Mouse (Mus musculus): ENCODE data around the gene Card14. TPM values are rescaled to one million over a fixed set of nuclear protein-coding genes. Genes with fewer than 3 reads are reported as not detected.

The Card14 gene
- 0.21 and 0.24 TPM in 2 replicates for polyA plus RNA-seq (2015; fragmentation: Nextera tagmentation; extraction: Ambion mirVana)

DNA sequence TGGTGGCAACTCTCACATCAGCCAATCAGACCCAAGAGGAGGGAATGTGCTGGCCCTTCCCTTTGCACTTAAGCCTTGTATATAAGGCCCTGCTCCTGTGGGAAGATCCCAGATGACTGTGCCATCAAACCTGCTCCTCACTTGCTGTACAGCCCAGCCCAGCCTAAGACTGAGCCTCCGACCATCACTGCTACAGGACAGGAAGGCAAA, at the start of gene Card14:
Card14 (plus strand) TSS at position 111 of the 210 bp plus-strand sequence.
- H3K9ac ChIP-seq (ENCODE audit: low read depth, low read length): no peak within 1 kb of the TSS
- no peaks in the 10 kb centered on the region for H3K36me3 ChIP-seq (ENCODE audit: control insufficient read depth, insufficient read depth)
- H3K9me3 ChIP-seq (replicated peaks; ENCODE audit: control insufficient read depth, low read length): no peaks in the 10 kb centered on the region
- 38% methylated on average over 1 of the region's 1 CpGs for WGBS (ENCODE audit: insufficient replicate concordance)
- H3K27ac ChIP-seq (ENCODE audit: low read length): no peak within 1 kb of the TSS
- no peak within 1 kb of the TSS for H3K4me2 ChIP-seq (ENCODE audit: low read depth, low read length)
- no peak within 1 kb of the TSS for H3K4me3 ChIP-seq (ENCODE audit: low read depth, low read length)
- no peaks in the 10 kb centered on the region for H3K4me1 ChIP-seq (ENCODE audit: control insufficient read depth, low read depth, low read length)
- H3K27me3 ChIP-seq (ENCODE audit: control insufficient read depth, insufficient read depth, low read depth, low read length): peaks cover 7% of the 10 kb centered on the region; the same call in 1 of the 2 replicates
- no peak for ATAC-seq (ENCODE audit: low read depth)

DNA sequence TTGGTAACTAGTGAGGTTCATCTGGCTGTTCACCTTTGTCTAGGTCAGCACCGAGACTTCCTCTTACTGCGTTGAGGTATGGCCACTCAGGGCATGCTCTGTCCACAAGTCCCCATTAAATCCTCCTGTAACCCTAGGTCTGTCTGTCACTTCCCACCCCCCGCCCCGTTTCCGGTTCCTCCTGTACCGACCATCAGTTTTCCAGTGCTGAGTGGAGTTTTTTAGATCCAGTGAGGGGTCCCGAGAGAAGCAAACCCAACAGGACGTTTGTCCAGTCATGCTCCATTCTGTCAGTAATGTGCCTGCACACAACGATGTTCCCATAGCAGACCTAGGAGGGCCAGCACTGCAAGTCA, 49.4 kb upstream of the Card14 start:
- H3K27ac ChIP-seq (ENCODE audit: low read length): no peak overlapping the region

DNA sequence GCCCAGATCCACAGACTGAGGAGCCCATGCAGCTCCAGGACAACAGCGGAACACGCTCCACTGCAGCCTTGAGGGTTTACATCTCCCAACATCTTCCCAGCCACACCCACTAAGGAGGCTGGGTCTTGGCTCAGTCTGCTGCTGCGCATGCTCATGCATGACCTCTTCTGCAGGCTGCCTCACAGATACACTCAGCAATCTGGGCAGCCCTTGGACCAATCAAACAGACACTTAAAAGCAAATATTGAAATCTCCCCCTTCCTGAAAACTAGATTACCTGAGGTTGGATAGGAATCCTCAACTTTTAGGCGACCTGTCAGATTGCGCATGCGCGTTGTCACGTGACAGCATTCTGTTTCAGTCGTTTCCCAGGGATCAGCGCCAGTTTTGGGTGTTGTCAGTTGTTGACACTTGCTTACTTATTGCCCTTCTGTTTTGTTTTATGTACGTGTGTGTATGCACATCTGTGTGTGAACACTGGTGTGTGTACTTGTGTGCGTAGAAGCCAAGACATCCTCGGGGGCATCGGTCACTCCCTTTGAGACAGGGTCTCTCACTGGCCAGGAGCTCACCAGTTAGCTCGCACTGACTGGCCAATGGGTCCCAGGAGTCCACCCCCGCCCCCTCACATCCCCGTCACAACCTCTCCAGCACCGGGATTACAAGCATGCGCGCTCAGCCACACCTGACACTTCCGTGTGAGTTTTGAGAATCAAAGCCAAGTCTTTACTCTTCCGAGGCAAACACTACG, 48.8 kb upstream of the Card14 start:
- Histone ChIP-seq H3K9ac (ENCODE audit: low read depth, low read length) (no peak overlapping the region), H3K27me3 (ENCODE audit: control insufficient read depth, insufficient read depth, low read depth, low read length) (no peaks in the 10 kb centered on the region), H3K36me3 (ENCODE audit: control insufficient read depth, insufficient read depth) (no peaks in the 10 kb centered on the region), H3K9me3 (replicated peaks; ENCODE audit: control insufficient read depth, low read length) (no peaks in the 10 kb centered on the region), H3K4me2 (ENCODE audit: low read depth, low read length) (peak overlapping the region; percentile 44), H3K4me3 (ENCODE audit: low read depth, low read length) (peak overlapping the region; percentile 22; the same call in 1 of the 2 replicates), H3K27ac (ENCODE audit: low read length) (no peak overlapping the region), H3K4me1 (ENCODE audit: control insufficient read depth, low read depth, low read length) (no peaks in the 10 kb centered on the region; the same call in 1 of the 2 replicates)
- WGBS (ENCODE audit: insufficient replicate concordance): 58% methylated on average over 23 of the region's 23 CpGs
- peak; percentile 68 for ATAC-seq (ENCODE audit: low read depth)

More for the DNA sequence above, 49.4 kb upstream of the Card14 start:
- WGBS (ENCODE audit: insufficient replicate concordance): 52% methylated on average over 9 of the region's 9 CpGs
- Histone ChIP-seq H3K27me3 (ENCODE audit: control insufficient read depth, insufficient read depth, low read depth, low read length) (no peaks in the 10 kb centered on the region), H3K9me3 (replicated peaks; ENCODE audit: control insufficient read depth, low read length) (no peaks in the 10 kb centered on the region), H3K4me1 (ENCODE audit: control insufficient read depth, low read depth, low read length) (peaks cover under 1% of the 10 kb centered on the region; the same call in 1 of the 2 replicates), H3K9ac (ENCODE audit: low read depth, low read length) (no peak overlapping the region), H3K4me3 (ENCODE audit: low read depth, low read length) (no peak overlapping the region), H3K4me2 (ENCODE audit: low read depth, low read length) (peak overlapping the region; percentile 44), H3K36me3 (ENCODE audit: control insufficient read depth, insufficient read depth) (no peaks in the 10 kb centered on the region)
- no peak for ATAC-seq (ENCODE audit: low read depth)

DNA sequence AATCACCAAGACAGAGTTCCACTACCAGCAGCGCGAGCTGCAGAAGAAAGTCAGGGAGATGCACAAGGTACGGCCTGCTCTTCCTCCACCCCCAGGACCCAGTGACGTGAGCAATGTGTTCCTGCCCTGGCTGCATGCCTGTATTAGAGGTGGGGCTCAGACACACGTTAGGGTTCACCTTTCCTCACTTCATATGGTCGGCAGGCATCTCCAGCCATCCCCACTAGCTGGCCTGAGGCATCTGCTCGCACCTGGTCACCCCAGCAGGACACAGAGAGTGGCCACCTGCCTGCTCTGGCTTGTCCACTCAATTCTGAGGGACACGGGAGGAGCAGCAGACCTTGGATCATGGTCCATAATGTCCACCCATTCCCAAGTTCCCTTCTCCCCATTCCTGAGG, 47.6 kb upstream of the Card14 start:
- H3K4me2 ChIP-seq (ENCODE audit: low read depth, low read length): no peak overlapping the region
- H3K27me3 ChIP-seq (ENCODE audit: control insufficient read depth, insufficient read depth, low read depth, low read length): no peaks in the 10 kb centered on the region
- no peak overlapping the region for H3K27ac ChIP-seq (ENCODE audit: low read length)
- WGBS (ENCODE audit: insufficient replicate concordance): 73% methylated on average over 8 of the region's 8 CpGs
- H3K4me3 ChIP-seq (ENCODE audit: low read depth, low read length): no peak overlapping the region
- H3K9me3 ChIP-seq (replicated peaks; ENCODE audit: control insufficient read depth, low read length): no peaks in the 10 kb centered on the region
- no peak overlapping the region for H3K9ac ChIP-seq (ENCODE audit: low read depth, low read length)
- H3K4me1 ChIP-seq (ENCODE audit: control insufficient read depth, low read depth, low read length): no peaks in the 10 kb centered on the region; the same call in 1 of the 2 replicates
- no peaks in the 10 kb centered on the region for H3K36me3 ChIP-seq (ENCODE audit: control insufficient read depth, insufficient read depth)
- no peak for ATAC-seq (ENCODE audit: low read depth)

DNA sequence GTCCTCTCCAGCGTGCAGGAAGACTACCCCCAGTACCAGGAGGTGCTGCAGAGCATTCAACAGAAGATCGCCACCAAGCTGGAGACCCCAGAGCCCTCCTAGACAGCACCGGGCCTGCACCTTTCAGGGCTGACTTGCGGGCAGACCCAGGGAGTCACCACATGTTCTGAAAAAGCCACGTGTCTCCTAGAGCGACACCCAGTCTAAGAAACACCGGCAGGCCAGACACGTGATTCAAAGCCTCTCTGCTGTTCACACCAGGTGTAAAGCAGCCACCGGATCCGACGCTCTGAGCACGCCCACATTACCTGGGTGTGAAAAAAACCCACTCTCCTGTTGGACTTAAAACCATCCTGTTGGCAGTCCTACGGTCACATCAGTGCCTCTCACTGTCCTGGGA, 43.2 kb upstream of the Card14 start:
- peaks cover 12% of the 10 kb centered on the region for H3K4me1 ChIP-seq (ENCODE audit: control insufficient read depth, low read depth, low read length)
- H3K4me3 ChIP-seq (ENCODE audit: low read depth, low read length): no peak overlapping the region
- WGBS (ENCODE audit: insufficient replicate concordance): 79% methylated on average over 13 of the region's 13 CpGs
- H3K9me3 ChIP-seq (replicated peaks; ENCODE audit: control insufficient read depth, low read length): no peaks in the 10 kb centered on the region
- H3K36me3 ChIP-seq (ENCODE audit: control insufficient read depth, insufficient read depth): no peaks in the 10 kb centered on the region
- no peaks in the 10 kb centered on the region for H3K27me3 ChIP-seq (ENCODE audit: control insufficient read depth, insufficient read depth, low read depth, low read length)
- no peak overlapping the region for H3K4me2 ChIP-seq (ENCODE audit: low read depth, low read length)
- ATAC-seq (ENCODE audit: low read depth): no peak
- no peak overlapping the region for H3K9ac ChIP-seq (ENCODE audit: low read depth, low read length)
- no peak overlapping the region for H3K27ac ChIP-seq (ENCODE audit: low read length)

DNA sequence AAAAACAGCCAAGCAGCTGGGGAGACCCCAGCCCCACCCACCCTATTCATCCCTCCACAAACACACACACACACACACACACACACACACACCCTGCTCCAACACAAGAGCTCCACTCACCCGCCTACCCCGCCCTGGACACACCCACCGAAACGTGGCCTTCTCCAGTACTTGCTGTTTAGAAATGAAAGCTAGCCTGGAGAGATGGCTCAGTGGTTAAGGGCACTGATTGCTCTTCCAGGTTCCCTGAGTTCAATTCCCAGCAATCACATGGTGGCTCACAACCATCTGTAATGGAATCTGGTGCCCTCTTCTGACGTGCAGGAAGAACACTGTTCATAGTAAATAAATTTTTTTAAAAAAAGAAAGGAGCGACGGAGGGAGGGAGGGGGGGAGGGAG, 41.8 kb upstream of the Card14 start:
- Histone ChIP-seq H3K4me2 (ENCODE audit: low read depth, low read length) (no peak overlapping the region), H3K9ac (ENCODE audit: low read depth, low read length) (no peak overlapping the region), H3K36me3 (ENCODE audit: control insufficient read depth, insufficient read depth) (no peaks in the 10 kb centered on the region), H3K9me3 (replicated peaks; ENCODE audit: control insufficient read depth, low read length) (no peaks in the 10 kb centered on the region), H3K4me1 (ENCODE audit: control insufficient read depth, low read depth, low read length) (peaks cover 12% of the 10 kb centered on the region), H3K27ac (ENCODE audit: low read length) (no peak overlapping the region), H3K4me3 (ENCODE audit: low read depth, low read length) (no peak overlapping the region), H3K27me3 (ENCODE audit: control insufficient read depth, insufficient read depth, low read depth, low read length) (no peaks in the 10 kb centered on the region)
- no peak for ATAC-seq (ENCODE audit: low read depth)
- 47% methylated on average over 7 of the region's 7 CpGs for WGBS (ENCODE audit: insufficient replicate concordance)

DNA sequence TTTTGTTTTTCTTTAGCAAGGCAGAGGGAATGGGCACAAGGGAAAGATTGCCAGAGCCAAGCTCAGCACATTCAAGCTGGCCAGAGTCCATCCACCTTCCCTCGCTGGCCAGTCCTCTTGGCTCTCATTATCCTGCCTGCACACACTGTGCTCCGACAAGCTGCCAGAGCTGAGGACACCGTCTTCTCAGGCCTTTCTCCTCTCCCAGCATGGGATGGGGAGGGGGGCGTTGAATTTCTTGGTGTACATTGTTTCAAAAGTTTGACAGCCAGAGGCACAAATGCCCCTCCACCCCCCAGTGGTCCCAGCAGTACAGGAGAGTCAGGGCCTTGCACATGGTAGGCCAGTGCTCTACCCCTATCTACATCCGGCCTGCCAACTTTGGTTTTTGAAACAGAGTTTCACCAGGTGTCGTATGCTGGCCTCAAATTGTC, 40.3 kb upstream of the Card14 start:
- Histone ChIP-seq H3K4me1 (ENCODE audit: control insufficient read depth, low read depth, low read length) (peaks cover 12% of the 10 kb centered on the region), H3K27ac (ENCODE audit: low read length) (no peak overlapping the region), H3K4me2 (ENCODE audit: low read depth, low read length) (peak overlapping the region; percentile 98), H3K36me3 (ENCODE audit: control insufficient read depth, insufficient read depth) (no peaks in the 10 kb centered on the region), H3K9ac (ENCODE audit: low read depth, low read length) (peak overlapping the region; percentile 33), H3K4me3 (ENCODE audit: low read depth, low read length) (peak overlapping the region; percentile 79; the same call in 1 of the 2 replicates), H3K9me3 (replicated peaks; ENCODE audit: control insufficient read depth, low read length) (no peaks in the 10 kb centered on the region), H3K27me3 (ENCODE audit: control insufficient read depth, insufficient read depth, low read depth, low read length) (no peaks in the 10 kb centered on the region)
- WGBS (ENCODE audit: insufficient replicate concordance): 52% methylated on average over 6 of the region's 6 CpGs
- no peak for ATAC-seq (ENCODE audit: low read depth)

DNA sequence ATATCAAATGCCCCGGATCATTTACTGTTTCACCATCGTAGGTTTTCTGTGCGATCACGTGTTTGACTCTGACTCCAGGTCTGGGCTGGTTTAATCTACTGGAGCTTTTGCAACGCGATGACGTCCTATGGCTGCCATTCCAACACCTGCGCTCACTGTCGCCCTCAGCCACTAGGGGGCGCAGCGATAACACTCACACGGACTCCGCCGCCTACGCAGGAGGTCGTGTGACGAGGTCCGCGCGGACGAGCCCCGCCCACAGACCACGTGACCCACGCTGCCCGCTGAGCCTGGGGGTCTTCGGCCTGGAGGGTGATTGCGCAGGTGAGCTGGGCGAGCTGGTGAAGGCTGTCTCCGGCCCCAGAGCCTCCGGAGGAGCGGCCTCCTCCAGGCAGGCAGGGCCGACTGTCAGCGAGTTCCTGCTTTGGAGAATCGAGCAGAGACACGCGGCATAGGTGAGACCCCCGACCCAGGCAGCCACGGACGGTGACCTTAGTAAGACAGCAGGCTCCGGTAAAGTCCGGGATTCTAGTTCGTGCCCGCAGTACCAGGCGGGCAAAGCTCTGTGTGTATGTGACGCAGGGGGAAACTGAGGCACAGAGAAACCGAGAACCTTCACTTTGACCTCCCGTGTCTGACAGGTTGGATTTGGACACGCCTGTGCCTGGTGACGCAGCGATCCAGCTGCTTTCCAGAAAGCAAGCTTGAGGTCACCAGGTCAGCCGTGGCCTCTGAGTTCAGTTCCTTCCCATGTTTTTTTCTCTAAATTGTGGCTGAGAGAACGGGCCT, 39.6 kb upstream of the Card14 start, which contains the start of gene Gaa:
Gaa (plus strand) TSS at position 120 of the 789 bp plus-strand sequence.
- Histone ChIP-seq H3K4me3 (ENCODE audit: low read depth, low read length) (peak within 1 kb of the TSS; percentile 79), H3K36me3 (ENCODE audit: control insufficient read depth, insufficient read depth) (no peaks in the 10 kb centered on the region), H3K4me1 (ENCODE audit: control insufficient read depth, low read depth, low read length) (peaks cover 12% of the 10 kb centered on the region), H3K4me2 (ENCODE audit: low read depth, low read length) (peak within 1 kb of the TSS; percentile 98), H3K9ac (ENCODE audit: low read depth, low read length) (peak within 1 kb of the TSS; percentile 80), H3K27me3 (ENCODE audit: control insufficient read depth, insufficient read depth, low read depth, low read length) (no peaks in the 10 kb centered on the region), H3K27ac (ENCODE audit: low read length) (peak within 1 kb of the TSS; percentile 74), H3K9me3 (replicated peaks; ENCODE audit: control insufficient read depth, low read length) (no peaks in the 10 kb centered on the region)
- peak; percentile 83 for ATAC-seq (ENCODE audit: low read depth)
- 3% methylated on average over 52 of the region's 52 CpGs for WGBS (ENCODE audit: insufficient replicate concordance)
